17 mouse cellular contexts compared by ENCODE assay signal in genomic region chr7:101113410-101113809, GRCm38 (mm10). TPM values are rescaled to one million over a fixed set of nuclear protein-coding genes. Genes with fewer than 3 reads are reported as not detected.
DNase-seq lines count a peak whose midpoint lies in the region; TF ChIP-seq lines count a peak whose summit lies in the region.
"Had no signal": no experiment of that assay in that cellular context is flagged by ENCODE, and none has a peak within 500 bp of the region (broad histone marks: within the 10 kb centered on the region; RNA-seq: fewer than 3 reads in every experiment).

No protein-coding gene starts in this region.

- intact Hi-C loops in left cerebral cortex, adult 2 months (cut with DNase I), result no loop called here

- no peak; the same call in 1 of the 2 replicates for TF ChIP-seq CTCF in left cerebral cortex, adult 2 months (IDR thresholded peaks at IDR 0.05)

- no peak overlapping the region for H3K4me3 ChIP-seq in left cerebral cortex, adult 2 months
- H3K4me3 ChIP-seq: embryonic facial prominence, embryonic 12.5 days; heart, adult 2 months; kidney, embryonic 15.5 days; limb, embryonic 10.5 days; midbrain, embryonic 10.5 days; neural tube, embryonic 15.5 days had no signal

- peak; percentile 47 for DNase-seq in thymus, postnatal 14 days
- DNase-seq in thymus, postnatal 10 days (ENCODE audit: low spot score in 2 of 2), result no peak
- DNase-seq in ES-CJ7 (ENCODE audit: low read depth, low spot score), result peak; percentile 16
- DNase-seq in induced T-regulatory cell, adult 2 months (ENCODE audit: low read depth), result peak; percentile 71
- DNase-seq in urinary bladder, adult 2 months (ENCODE audit: low spot score), result no peak
- no peak for DNase-seq in adrenal gland, postnatal 4 days (ENCODE audit: low spot score in 2 of 2)
- no peak for DNase-seq in left cerebral cortex, adult 2 months (ENCODE audit: extremely low spot score in 1 of 2, low spot score in 2 of 2)
- DNase-seq: adrenal gland, adult 2 months; cerebellum, adult 11-12 months; heart, adult 2 months; lung, adult 2 months; lung, postnatal 4 days had no signal

- no peak overlapping the region for H3K27ac ChIP-seq in left cerebral cortex, adult 2 months
- H3K27ac ChIP-seq: embryonic facial prominence, embryonic 12.5 days; heart, adult 2 months; kidney, embryonic 15.5 days; limb, embryonic 10.5 days; midbrain, embryonic 10.5 days; neural tube, embryonic 15.5 days had no signal

RNA-seq across cellular contexts. Expression of gene Fchsd2, which starts 20.7 kb away (rescaled TPM):
- 10.0 and 12.0 TPM in 2 replicates for polyA plus RNA-seq in urinary bladder, adult 2 months (2012; rRNA removed)
- 10 to 100 TPM; 37.8 to 39.9 TPM for total RNA-seq in adrenal gland, postnatal 4 days (2021)
- 10 to 100 TPM; 40.5 to 41.6 TPM for total RNA-seq in left cerebral cortex, adult 2 months (2021)

Comparison
In these comparisons a context has a peak if more than half of its experiments do, and no peak if none do; other contexts are left out.
1. DNase-seq: peak in thymus, postnatal 14 days (single experiment), ES-CJ7 (single experiment) and induced T-regulatory cell, adult 2 months (single experiment); none in thymus, postnatal 10 days (0 of 2), urinary bladder, adult 2 months (single experiment), adrenal gland, postnatal 4 days (0 of 2) and left cerebral cortex, adult 2 months (0 of 2).